Mouse (Mus musculus) brown adipose tissue, adult 24 weeks (tissue): ENCODE measurements around the gene Lhfpl5. TPM values are rescaled to one million over a fixed set of nuclear protein-coding genes. Genes with fewer than 3 reads are reported as not detected.

Experiments
- H3K27ac ChIP-seq: fragments of 200-500 bp; replicated peaks from 2 replicates; pipeline ENCODE4 v1.5.1; 2012; ENCODE audit warnings: low read depth, mild to moderate bottlenecking, low read length
- H3K4me1 ChIP-seq: fragments of 200-500 bp; 2 replicates; pipeline ENCODE4 v1.6.1; 2012; ENCODE audit warnings: low read length, mixed read lengths; ENCODE audit not compliant: control insufficient read depth, insufficient read depth, insufficient read length
- H3K4me3 ChIP-seq: fragments of 200-500 bp; 2 replicates; pipeline ENCODE4 v1.5.1; 2012; ENCODE audit warnings: low read depth, mild to moderate bottlenecking, low read length, moderate library complexity; ENCODE audit not compliant: insufficient read depth
- polyA plus RNA-seq: library from polyadenylated mRNA; stranded (reverse); fragments of >200 nt; gene quantifications from 2 replicates; pipeline ENCODE4 v1.2.4, GENCODE M21; 2012; ENCODE audit not compliant: missing spikeins, insufficient read depth, insufficient read length

The Lhfpl5 gene
- polyA plus RNA-seq, 1 experiment, result not detected

- no peaks in the 10 kb centered on the region for H3K4me1 ChIP-seq
Measured at GRCm38 (mm10) chr17:28556635-28557396, 18.6 kb upstream of the Lhfpl5 start.

GRCm38 (mm10) chr17:28557772-28558171 is 17.7 kb upstream of the Lhfpl5 start:
- no peak overlapping the region for H3K4me3 ChIP-seq
- H3K27ac ChIP-seq, result no peak overlapping the region
- H3K4me1 ChIP-seq, result no peaks in the 10 kb centered on the region

More at GRCm38 (mm10) chr17:28556635-28557396, 18.6 kb upstream of the Lhfpl5 start:
- H3K27ac ChIP-seq, result no peak overlapping the region
- H3K4me3 ChIP-seq, result no peak overlapping the region

- Histone ChIP-seq H3K27ac (no peak within 1 kb of the TSS), H3K4me3 (no peak within 1 kb of the TSS), H3K4me1 (no peaks in the 10 kb centered on the region)
Measured at GRCm38 (mm10) chr17:28560598-28560997, 14.8 kb upstream of the Lhfpl5 start, which contains the start of gene Clps. Clps (minus strand) TSS chr17:28560766.

GRCm38 (mm10) chr17:28561613-28562012 is 13.8 kb upstream of the Lhfpl5 start:
- no peak overlapping the region for H3K4me3 ChIP-seq
- no peaks in the 10 kb centered on the region for H3K4me1 ChIP-seq
- no peak overlapping the region for H3K27ac ChIP-seq

- no peak overlapping the region for H3K27ac ChIP-seq
- H3K4me1 ChIP-seq, result no peaks in the 10 kb centered on the region
- no peak overlapping the region for H3K4me3 ChIP-seq
Measured at GRCm38 (mm10) chr17:28565181-28565580, 10.3 kb upstream of the Lhfpl5 start.

- Histone ChIP-seq H3K4me1 (no peaks in the 10 kb centered on the region), H3K27ac (no peak overlapping the region), H3K4me3 (no peak overlapping the region)
Measured at GRCm38 (mm10) chr17:28567541-28567940, 7.9 kb upstream of the Lhfpl5 start.

GRCm38 (mm10) chr17:28571868-28572267 is 3.6 kb upstream of the Lhfpl5 start:
- Histone ChIP-seq H3K4me1 (no peaks in the 10 kb centered on the region), H3K4me3 (no peak overlapping the region), H3K27ac (no peak overlapping the region)

GRCm38 (mm10) chr17:28572521-28572920 is 2.9 kb upstream of the Lhfpl5 start:
- Histone ChIP-seq H3K4me3 (no peak overlapping the region), H3K4me1 (no peaks in the 10 kb centered on the region), H3K27ac (no peak overlapping the region)

- H3K4me1 ChIP-seq, result no peaks in the 10 kb centered on the region
- no peak overlapping the region for H3K4me3 ChIP-seq
- H3K27ac ChIP-seq, result no peak overlapping the region
Measured at GRCm38 (mm10) chr17:28572941-28573340, 2.5 kb upstream of the Lhfpl5 start.

- Histone ChIP-seq H3K4me3 (no peak overlapping the region), H3K4me1 (no peaks in the 10 kb centered on the region), H3K27ac (no peak overlapping the region)
Measured at GRCm38 (mm10) chr17:28580396-28580795, 5.0 kb downstream of the Lhfpl5 start.

- H3K4me1 ChIP-seq, result no peaks in the 10 kb centered on the region
- no peak overlapping the region for H3K4me3 ChIP-seq
- no peak overlapping the region for H3K27ac ChIP-seq
Measured at GRCm38 (mm10) chr17:28581056-28581455, 5.6 kb downstream of the Lhfpl5 start.

- Histone ChIP-seq H3K27ac (no peak overlapping the region), H3K4me3 (no peak overlapping the region), H3K4me1 (no peaks in the 10 kb centered on the region)
Measured at GRCm38 (mm10) chr17:28586509-28586908, 11.1 kb downstream of the Lhfpl5 start.

GRCm38 (mm10) chr17:28588591-28588990 is 13.2 kb downstream of the Lhfpl5 start:
- no peak overlapping the region for H3K4me3 ChIP-seq
- H3K27ac ChIP-seq, result no peak overlapping the region
- H3K4me1 ChIP-seq, result no peaks in the 10 kb centered on the region

GRCm38 (mm10) chr17:28590596-28590995 is 15.2 kb downstream of the Lhfpl5 start:
- no peak overlapping the region for H3K4me3 ChIP-seq
- H3K27ac ChIP-seq, result no peak overlapping the region
- H3K4me1 ChIP-seq, result no peaks in the 10 kb centered on the region

- H3K27ac ChIP-seq, result no peak overlapping the region
- H3K4me3 ChIP-seq, result no peak overlapping the region
- H3K4me1 ChIP-seq, result no peaks in the 10 kb centered on the region
Measured at GRCm38 (mm10) chr17:28591476-28591875, 16.0 kb downstream of the Lhfpl5 start.

- no peak overlapping the region for H3K4me3 ChIP-seq
- H3K27ac ChIP-seq, result no peak overlapping the region
- no peaks in the 10 kb centered on the region for H3K4me1 ChIP-seq
Measured at GRCm38 (mm10) chr17:28592998-28593397, 17.6 kb downstream of the Lhfpl5 start.
